Mouse (Mus musculus): ENCODE results near the gene Cpxm2. TPM values are rescaled to one million over a fixed set of nuclear protein-coding genes. Genes with fewer than 3 reads are reported as not detected.

The Cpxm2 gene
- polyA plus RNA-seq, 1 experiment, result 1.6 TPM

DNA sequence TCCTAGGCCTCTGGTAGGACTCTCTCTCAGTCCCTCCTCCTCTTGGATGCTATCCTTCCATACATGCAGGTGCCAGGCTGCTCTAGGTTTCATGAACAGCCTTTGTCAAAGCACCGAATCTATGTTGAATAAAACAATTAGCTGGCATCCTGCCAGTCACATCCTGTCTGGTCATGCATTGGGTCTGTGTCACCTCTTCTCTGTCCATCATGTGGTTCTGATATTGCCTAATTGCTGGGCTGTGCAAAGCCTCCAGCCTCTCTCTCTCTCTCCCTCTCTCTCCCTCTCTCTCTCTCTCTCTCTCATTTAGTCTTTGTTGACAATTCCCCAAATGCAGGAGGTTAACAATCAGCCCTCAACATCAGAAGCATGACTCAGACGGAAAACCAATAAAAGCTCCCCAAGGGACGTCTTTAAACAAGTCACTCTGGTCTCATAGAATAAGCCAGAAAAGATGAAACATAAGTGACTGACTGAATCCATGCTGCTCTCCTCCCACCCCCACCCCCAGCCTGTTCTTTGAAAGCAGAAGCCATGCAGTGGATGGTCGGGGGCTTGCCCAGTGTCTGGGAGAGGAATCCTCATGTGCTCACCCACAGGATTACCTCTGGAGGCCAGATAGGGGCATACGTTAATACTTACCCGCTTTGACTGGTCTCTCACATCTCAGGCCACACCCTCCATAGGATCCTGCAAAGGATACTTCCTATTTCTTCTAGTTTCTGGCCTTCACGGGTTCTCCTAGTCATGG is 15.1 kb upstream of the Cpxm2 start:
- H3K27me3 ChIP-seq (ENCODE audit: control insufficient read depth, insufficient read depth, low read length), result no peaks in the 10 kb centered on the region
- no peak for TF ChIP-seq CTCF (IDR thresholded peaks at IDR 0.05; ENCODE audit: borderline replicate concordance, insufficient read depth, low read depth, low read length)
- TF ChIP-seq POLR2A (IDR thresholded peaks at IDR 0.05; ENCODE audit: borderline replicate concordance, insufficient read depth, low read length), result no peak
- 89% methylated on average over 7 of the region's 7 CpGs for WGBS
- DNase-seq, result no peak
- no peak overlapping the region for H3K4me3 ChIP-seq (replicated peaks; ENCODE audit: insufficient read depth, low read depth, low read length)
- H3K27ac ChIP-seq (ENCODE audit: insufficient read depth, low read length), result no peak overlapping the region
- H3K4me1 ChIP-seq (ENCODE audit: control insufficient read depth, insufficient read depth, low read length), result no peaks in the 10 kb centered on the region

DNA sequence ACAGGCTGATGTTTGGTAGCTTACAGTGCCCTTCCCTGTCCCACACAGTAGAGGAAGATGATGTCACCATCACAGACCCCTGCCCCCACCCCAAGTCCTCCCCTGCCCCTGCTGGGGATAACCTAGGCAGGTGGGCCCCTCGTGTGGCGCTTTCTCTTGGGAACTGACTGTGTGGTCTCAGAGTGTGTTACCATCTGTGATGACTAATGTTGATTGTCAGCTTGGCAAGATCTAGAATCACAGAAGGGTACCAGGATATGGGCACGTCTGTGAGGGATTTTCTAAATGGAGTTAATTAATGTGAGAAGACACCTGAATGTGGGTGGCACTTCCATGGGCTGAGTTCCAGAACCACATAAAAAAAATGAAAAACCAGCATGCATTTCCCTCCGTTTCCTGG is 12.7 kb upstream of the Cpxm2 start:
- Histone ChIP-seq H3K4me3 (replicated peaks; ENCODE audit: insufficient read depth, low read depth, low read length) (no peak overlapping the region), H3K27ac (ENCODE audit: insufficient read depth, low read length) (no peak overlapping the region), H3K27me3 (ENCODE audit: control insufficient read depth, insufficient read depth, low read length) (no peaks in the 10 kb centered on the region), H3K4me1 (ENCODE audit: control insufficient read depth, insufficient read depth, low read length) (no peaks in the 10 kb centered on the region)
- no peak for DNase-seq
- TF ChIP-seq CTCF (IDR thresholded peaks at IDR 0.05; ENCODE audit: borderline replicate concordance, insufficient read depth, low read depth, low read length) (no peak), POLR2A (IDR thresholded peaks at IDR 0.05; ENCODE audit: borderline replicate concordance, insufficient read depth, low read length) (no peak)
- WGBS, result 27% methylated on average over 4 of the region's 4 CpGs

DNA sequence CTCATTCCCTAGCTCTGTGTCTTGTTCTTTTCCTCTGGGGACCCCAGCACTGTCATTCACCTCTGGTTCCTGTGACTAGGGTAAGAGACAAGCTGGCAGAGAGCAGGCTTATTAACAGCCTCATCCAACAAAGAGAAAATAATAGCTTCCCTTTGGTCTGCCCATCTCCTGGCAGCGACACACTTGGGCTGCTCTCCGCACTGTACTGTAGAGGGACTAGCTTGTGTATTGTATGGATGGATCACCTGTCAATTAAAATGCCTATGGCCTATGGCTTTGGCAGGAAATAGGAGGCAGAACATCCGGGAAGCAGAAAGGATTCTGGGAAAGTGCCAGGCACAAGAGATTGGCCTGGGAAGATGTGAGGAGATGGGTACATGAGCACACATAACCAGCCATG is 7.7 kb upstream of the Cpxm2 start:
- Histone ChIP-seq H3K4me1 (ENCODE audit: control insufficient read depth, insufficient read depth, low read length) (no peaks in the 10 kb centered on the region), H3K27ac (ENCODE audit: insufficient read depth, low read length) (no peak overlapping the region), H3K4me3 (replicated peaks; ENCODE audit: insufficient read depth, low read depth, low read length) (no peak overlapping the region), H3K27me3 (ENCODE audit: control insufficient read depth, insufficient read depth, low read length) (no peaks in the 10 kb centered on the region)
- TF ChIP-seq CTCF (IDR thresholded peaks at IDR 0.05; ENCODE audit: borderline replicate concordance, insufficient read depth, low read depth, low read length), result no peak
- no peak for DNase-seq
- 53% methylated on average over 3 of the region's 3 CpGs for WGBS

DNA sequence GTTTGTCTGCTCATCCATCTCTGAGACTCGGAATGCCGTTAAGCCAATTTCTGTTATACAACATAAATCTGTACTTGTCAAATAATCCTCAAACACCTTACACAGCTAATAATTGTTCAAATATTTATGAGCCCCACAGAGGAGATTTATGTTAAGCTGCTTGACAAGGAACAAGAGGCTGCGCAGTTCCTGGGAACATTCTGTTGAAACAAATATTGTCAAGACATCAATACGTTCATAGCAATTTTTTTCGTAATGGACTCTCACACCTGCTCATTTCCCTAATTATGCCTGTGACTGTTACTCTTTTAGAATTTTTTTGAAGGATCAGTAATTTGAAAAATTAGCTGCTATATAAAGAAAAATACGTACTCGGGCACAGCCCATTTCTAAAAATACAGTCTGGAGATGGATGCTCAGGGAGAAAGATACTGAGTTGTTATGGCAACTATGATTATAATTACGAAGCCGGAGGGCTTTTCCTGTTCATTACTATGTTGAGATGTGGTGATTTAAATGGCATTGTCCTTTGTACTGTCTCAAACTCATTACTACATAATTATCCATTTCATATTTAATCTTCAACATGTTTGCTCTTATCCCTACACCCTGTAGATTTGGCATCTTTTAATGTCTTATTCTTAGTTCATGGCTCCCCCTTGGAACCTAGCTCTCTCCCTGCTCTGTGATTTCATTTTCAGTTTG is 3.9 kb upstream of the Cpxm2 start:
- 95% methylated on average over 9 of the region's 9 CpGs for WGBS
- no peak for DNase-seq
- no peak overlapping the region for H3K27ac ChIP-seq (ENCODE audit: insufficient read depth, low read length)
- TF ChIP-seq CTCF (IDR thresholded peaks at IDR 0.05; ENCODE audit: borderline replicate concordance, insufficient read depth, low read depth, low read length), result no peak
- no peak overlapping the region for H3K4me3 ChIP-seq (replicated peaks; ENCODE audit: insufficient read depth, low read depth, low read length)
- H3K27me3 ChIP-seq (ENCODE audit: control insufficient read depth, insufficient read depth, low read length), result no peaks in the 10 kb centered on the region
- H3K4me1 ChIP-seq (ENCODE audit: control insufficient read depth, insufficient read depth, low read length), result 0 out of 2 replicates have a peak, but pooled peaks cover 5% of the 10 kb centered on the region

DNA sequence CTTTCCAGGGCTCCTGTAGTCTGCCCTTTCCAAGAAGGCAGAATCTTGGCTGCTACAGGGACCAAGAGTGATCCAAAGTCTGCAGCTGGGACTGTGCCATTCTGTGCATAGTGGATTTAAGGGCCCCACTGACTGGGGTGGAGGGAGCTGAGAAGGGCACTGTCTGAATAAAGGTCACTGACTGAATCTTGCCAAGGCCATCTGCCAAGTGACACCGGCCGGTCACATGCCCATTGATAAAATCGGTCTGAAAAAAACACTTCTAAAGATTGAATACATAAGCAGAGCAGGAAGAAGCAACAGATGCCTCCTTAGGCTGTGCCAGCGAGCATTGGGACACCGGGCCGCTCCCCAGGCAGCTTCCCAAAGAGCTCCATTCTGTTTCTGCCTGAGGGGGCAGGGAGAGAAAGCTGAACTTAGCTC is 803 bp downstream of the Cpxm2 start:
- DNase-seq, result peak; percentile 18 to 32
- H3K27ac ChIP-seq (ENCODE audit: insufficient read depth, low read length), result no peak overlapping the region
- H3K4me1 ChIP-seq (ENCODE audit: control insufficient read depth, insufficient read depth, low read length), result 0 out of 2 replicates have a peak, but pooled peaks cover 6% of the 10 kb centered on the region
- 2% methylated on average over 6 of the region's 6 CpGs for WGBS
- H3K27me3 ChIP-seq (ENCODE audit: control insufficient read depth, insufficient read depth, low read length), result no peaks in the 10 kb centered on the region
- no peak for TF ChIP-seq CTCF (IDR thresholded peaks at IDR 0.05; ENCODE audit: borderline replicate concordance, insufficient read depth, low read depth, low read length)
- no peak for TF ChIP-seq POLR2A (IDR thresholded peaks at IDR 0.05; ENCODE audit: borderline replicate concordance, insufficient read depth, low read length)
- H3K4me3 ChIP-seq (replicated peaks; ENCODE audit: insufficient read depth, low read depth, low read length), result no peak overlapping the region

DNA sequence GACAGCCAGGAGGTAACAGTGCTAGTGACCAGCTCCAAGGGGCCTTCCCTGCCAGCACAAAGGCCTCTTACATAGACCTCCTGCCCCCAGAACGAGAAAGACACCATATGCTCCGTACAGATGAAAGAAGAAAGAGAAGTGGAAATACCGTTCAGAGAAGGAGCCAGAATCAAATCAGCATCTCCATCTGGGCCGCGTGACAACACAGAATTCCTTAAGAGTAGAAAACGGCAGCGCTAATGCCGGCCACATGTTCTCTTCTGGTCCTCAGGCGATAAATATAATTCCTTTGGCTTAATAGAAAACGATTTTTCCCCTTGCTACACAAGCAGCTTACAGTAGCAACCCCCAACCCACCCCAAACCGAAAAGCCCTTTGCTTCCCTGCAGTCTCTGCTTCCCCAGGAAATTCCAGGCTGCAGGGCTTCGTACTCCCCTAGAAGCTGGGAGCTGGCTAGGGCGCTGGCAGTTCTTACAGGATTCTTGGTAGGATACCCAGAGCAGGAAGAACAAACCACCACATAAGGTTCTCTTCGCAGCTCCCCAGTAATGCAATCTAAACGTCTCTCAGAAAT is 9.2 kb downstream of the Cpxm2 start:
- WGBS, result 67% methylated on average over 15 of the region's 15 CpGs
- no peak overlapping the region for H3K27ac ChIP-seq (ENCODE audit: insufficient read depth, low read length)
- no peak for DNase-seq
- H3K27me3 ChIP-seq (ENCODE audit: control insufficient read depth, insufficient read depth, low read length), result no peaks in the 10 kb centered on the region
- H3K4me3 ChIP-seq (replicated peaks; ENCODE audit: insufficient read depth, low read depth, low read length), result no peak overlapping the region
- no peaks in the 10 kb centered on the region for H3K4me1 ChIP-seq (ENCODE audit: control insufficient read depth, insufficient read depth, low read length)
- TF ChIP-seq POLR2A (IDR thresholded peaks at IDR 0.05; ENCODE audit: borderline replicate concordance, insufficient read depth, low read length) (no peak), CTCF (IDR thresholded peaks at IDR 0.05; ENCODE audit: borderline replicate concordance, insufficient read depth, low read depth, low read length) (no peak)

DNA sequence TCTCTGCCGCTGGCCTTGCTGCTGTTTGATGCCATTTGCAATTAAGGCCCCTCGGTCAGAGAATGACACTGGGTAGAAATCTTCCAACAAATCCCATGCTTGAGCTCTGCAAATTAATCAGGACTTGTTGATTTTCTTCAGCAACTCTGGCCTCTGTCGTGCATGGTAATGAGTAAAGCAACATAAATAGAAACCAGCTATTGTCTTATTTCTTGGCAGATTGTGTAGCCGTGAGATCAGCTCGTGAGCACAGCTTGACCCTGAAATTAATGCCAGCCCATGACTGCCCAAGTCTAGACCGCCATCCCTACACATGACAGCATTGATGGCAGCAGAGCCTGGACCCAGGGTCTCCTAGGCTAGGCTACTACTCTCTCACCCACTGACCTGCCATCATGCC is 25.9 kb downstream of the Cpxm2 start:
- no peak for TF ChIP-seq CTCF (IDR thresholded peaks at IDR 0.05; ENCODE audit: borderline replicate concordance, insufficient read depth, low read depth, low read length)
- no peak for TF ChIP-seq POLR2A (IDR thresholded peaks at IDR 0.05; ENCODE audit: borderline replicate concordance, insufficient read depth, low read length)
- H3K4me3 ChIP-seq (replicated peaks; ENCODE audit: insufficient read depth, low read depth, low read length), result no peak overlapping the region
- peak in 1 of 2 experiments; percentile 6 for DNase-seq
- WGBS, result 18% methylated on average over 6 of the region's 6 CpGs
- H3K27me3 ChIP-seq (ENCODE audit: control insufficient read depth, insufficient read depth, low read length), result no peaks in the 10 kb centered on the region
- no peaks in the 10 kb centered on the region for H3K4me1 ChIP-seq (ENCODE audit: control insufficient read depth, insufficient read depth, low read length)
- H3K27ac ChIP-seq (ENCODE audit: insufficient read depth, low read length), result no peak overlapping the region

DNA sequence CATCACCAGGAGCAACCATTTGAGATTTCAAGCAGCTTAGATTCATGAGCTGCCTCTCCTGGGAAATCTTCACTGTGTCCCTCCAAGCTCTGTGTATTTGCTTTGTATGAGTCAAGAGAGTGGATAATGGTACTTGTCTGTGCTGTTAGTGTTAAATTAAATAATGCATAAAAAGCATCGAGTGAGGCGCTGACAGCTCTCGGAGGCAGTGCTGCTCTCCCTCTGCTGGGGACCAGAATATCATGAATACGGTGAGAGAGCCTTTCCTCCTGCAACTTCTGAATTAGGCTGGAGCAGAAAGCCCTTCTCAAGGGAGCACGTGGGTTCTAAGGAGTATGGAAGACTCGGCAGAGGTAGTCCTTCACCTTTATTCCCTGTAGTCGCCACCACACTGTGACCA is 29.6 kb downstream of the Cpxm2 start:
- Histone ChIP-seq H3K27ac (ENCODE audit: insufficient read depth, low read length) (no peak overlapping the region), H3K4me1 (ENCODE audit: control insufficient read depth, insufficient read depth, low read length) (no peaks in the 10 kb centered on the region), H3K4me3 (replicated peaks; ENCODE audit: insufficient read depth, low read depth, low read length) (no peak overlapping the region), H3K27me3 (ENCODE audit: control insufficient read depth, insufficient read depth, low read length) (no peaks in the 10 kb centered on the region)
- no peak for DNase-seq
- TF ChIP-seq POLR2A (IDR thresholded peaks at IDR 0.05; ENCODE audit: borderline replicate concordance, insufficient read depth, low read length) (no peak), CTCF (IDR thresholded peaks at IDR 0.05; ENCODE audit: borderline replicate concordance, insufficient read depth, low read depth, low read length) (no peak)
- WGBS, result 80% methylated on average over 7 of the region's 7 CpGs

Data from cerebellum, adult 2 months (tissue).